Mouse (Mus musculus) bone marrow macrophage, adult 2 months (primary cell): ENCODE measurements around the gene Cox5b.

Experiments used
- CTCF ChIP-seq: IDR thresholded peaks from 2 replicates; pipeline ENCODE4 v1.5.1; 2012; ENCODE audit warnings: low read depth, mild to moderate bottlenecking, low read length, moderate library complexity
- POLR2A ChIP-seq: IDR thresholded peaks from 2 replicates; pipeline ENCODE4 v1.6.1; 2012; ENCODE audit warnings: mild to moderate bottlenecking, low read depth, low read length, borderline replicate concordance

GRCm38 (mm10) chr1:36646285-36646684 is 45.0 kb upstream of the Cox5b start:
- TF ChIP-seq POLR2A (no peak), CTCF (no peak)
